Mouse (Mus musculus) spleen, adult 2 months (tissue): ENCODE results near the gene Sh2d4b.

Source experiments
- CTCF ChIP-seq: fragments of 200-500 bp; IDR thresholded peaks from 2 replicates; pipeline ENCODE4 v1.5.1; 2011; ENCODE audit warnings: mild to moderate bottlenecking, inconsistent platforms; ENCODE audit not compliant: insufficient read depth, insufficient read length, insufficient replicate concordance; ENCODE audit errors: extremely low read depth
- POLR2A ChIP-seq: fragments of 200-500 bp; IDR thresholded peaks from 2 replicates; pipeline ENCODE4 v1.6.1; 2011; ENCODE audit warnings: low read depth, low read length, inconsistent platforms

- TF ChIP-seq CTCF (no peak), POLR2A (no peak)
These were observed 25.4 kb upstream of the Sh2d4b start for GRCm38 (mm10) chr14:40918477-40918876.
